Mouse (Mus musculus) forebrain, embryonic 16.5 days (tissue): ENCODE results near the gene Dyrk3. TPM values are rescaled to one million over a fixed set of nuclear protein-coding genes. Genes with fewer than 3 reads are reported as not detected.

Source experiments
- ATAC-seq: fragments of 200-750 bp; cut with Nextera tagmentation; 2 replicates; pipeline ENCODE4 v1.8.0; 2017; ENCODE audit warnings: mild to moderate bottlenecking, moderate library complexity
- H3K27ac ChIP-seq: fragments of 300-500 bp; sonication (generic); 2 replicates; pipeline ENCODE4 v1.5.1; 2014; ENCODE audit warnings: low read length, control low read depth
- H3K27me3 ChIP-seq: fragments of 300-500 bp; sonication (generic); replicated peaks from 2 replicates; pipeline ENCODE4 v1.6.1; 2014; ENCODE audit warnings: low read length; ENCODE audit not compliant: control insufficient read depth, insufficient read depth
- H3K36me3 ChIP-seq: fragments of 300-500 bp; sonication (generic); 2 replicates; pipeline ENCODE4 v1.6.1; 2014; ENCODE audit not compliant: control insufficient read depth, insufficient read depth
- H3K4me1 ChIP-seq: fragments of 300-500 bp; sonication (generic); replicated peaks from 2 replicates; pipeline ENCODE4 v1.6.1; 2014; ENCODE audit warnings: low read length; ENCODE audit not compliant: control insufficient read depth, insufficient read depth
- H3K4me2 ChIP-seq: fragments of 300-500 bp; sonication (generic); 2 replicates; pipeline ENCODE4 v1.6.1; 2014; ENCODE audit warnings: mild to moderate bottlenecking, low read length, control low read depth
- H3K4me3 ChIP-seq: fragments of 300-500 bp; sonication (generic); replicated peaks from 2 replicates; pipeline ENCODE4 v1.5.1; 2014; ENCODE audit warnings: mild to moderate bottlenecking, low read length, control low read depth
- H3K9ac ChIP-seq: fragments of 300-500 bp; sonication (generic); replicated peaks from 2 replicates; pipeline ENCODE4 v1.6.1; 2014; ENCODE audit warnings: low read depth, low read length, control low read depth
- H3K9me3 ChIP-seq: fragments of 300-500 bp; sonication (generic); 2 replicates; pipeline ENCODE4 v1.6.1; 2016; ENCODE audit warnings: low read length; ENCODE audit not compliant: control insufficient read depth
- WGBS: fragments of 180-500 bp; shearing (Covaris S2); extraction: QIAGEN DNeasy Blood & Tissue Kit; methylation state at CpG from one replicate; pipeline ENCODE4 v1.1.7; 2014; 5-methylcytosine and 5-hydroxymethylcytosine counted together
- polyA plus RNA-seq: library from polyadenylated mRNA; unstranded; fragments of >200 nt; fragmentation: Nextera tagmentation; extraction: Ambion mirVana; gene quantifications from 2 replicates; pipeline ENCODE4 v1.2.1, GENCODE M21; 2015

Gene Dyrk3
- polyA plus RNA-seq, 1 experiment from 2014 or later = 19.5 TPM

DNA sequence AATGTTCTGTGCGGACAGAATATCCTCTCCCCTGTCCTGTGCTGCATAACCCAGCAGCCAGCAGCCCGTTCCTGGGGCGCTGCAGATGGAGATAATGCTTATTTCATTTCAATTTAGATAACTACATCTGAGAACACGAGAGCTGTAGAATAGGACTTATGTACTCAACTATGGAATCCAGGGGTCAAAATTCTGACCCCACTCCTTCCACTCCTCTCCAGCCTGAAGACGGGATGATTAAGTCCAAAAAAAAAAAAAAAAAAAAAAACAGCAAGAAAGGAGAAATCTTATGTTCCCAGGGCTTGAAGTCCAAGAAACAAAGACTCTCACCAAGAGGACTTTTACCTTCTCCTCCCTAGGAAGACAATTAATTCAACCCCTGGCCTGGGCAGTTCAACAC lies 55.0 kb downstream of the Dyrk3 start:
- Histone ChIP-seq H3K27me3 (no peaks in the 10 kb centered on the region), H3K27ac (no peak overlapping the region), H3K4me2 (no peak overlapping the region), H3K4me1 (peaks cover 55% of the 10 kb centered on the region), H3K9me3 (no peaks in the 10 kb centered on the region), H3K36me3 (no peaks in the 10 kb centered on the region), H3K4me3 (no peak overlapping the region), H3K9ac (no peak overlapping the region)
- 89% methylated on average over 5 of the region's 5 CpGs for WGBS
- no peak for ATAC-seq

DNA sequence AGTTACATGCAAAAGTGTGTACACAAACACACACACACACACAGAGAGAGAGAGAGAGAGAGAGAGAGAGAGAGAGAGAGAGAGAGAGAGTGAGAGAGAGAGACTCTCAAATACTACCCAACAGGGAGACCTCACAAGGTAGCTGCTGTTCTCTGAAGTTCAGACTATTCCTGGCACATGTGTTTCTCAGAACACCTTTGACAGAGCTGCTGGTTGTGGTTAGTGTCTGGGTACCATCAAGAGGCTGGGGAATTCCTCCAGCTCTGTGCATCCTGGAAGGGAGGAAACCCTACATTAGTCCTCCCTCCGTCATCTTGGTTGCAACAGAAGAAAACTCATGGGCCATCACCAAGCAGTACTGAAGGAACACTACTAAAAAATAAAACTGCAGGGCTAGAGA lies 57.5 kb downstream of the Dyrk3 start:
- no peak overlapping the region for H3K4me3 ChIP-seq
- no peaks in the 10 kb centered on the region for H3K27me3 ChIP-seq
- H3K4me1 ChIP-seq = peaks cover 46% of the 10 kb centered on the region
- 94% methylated on average over 1 of the region's 1 CpGs for WGBS
- ATAC-seq = no peak
- no peak overlapping the region for H3K27ac ChIP-seq
- no peak overlapping the region for H3K9ac ChIP-seq
- H3K9me3 ChIP-seq = no peaks in the 10 kb centered on the region
- no peak overlapping the region for H3K4me2 ChIP-seq
- H3K36me3 ChIP-seq = no peaks in the 10 kb centered on the region

DNA sequence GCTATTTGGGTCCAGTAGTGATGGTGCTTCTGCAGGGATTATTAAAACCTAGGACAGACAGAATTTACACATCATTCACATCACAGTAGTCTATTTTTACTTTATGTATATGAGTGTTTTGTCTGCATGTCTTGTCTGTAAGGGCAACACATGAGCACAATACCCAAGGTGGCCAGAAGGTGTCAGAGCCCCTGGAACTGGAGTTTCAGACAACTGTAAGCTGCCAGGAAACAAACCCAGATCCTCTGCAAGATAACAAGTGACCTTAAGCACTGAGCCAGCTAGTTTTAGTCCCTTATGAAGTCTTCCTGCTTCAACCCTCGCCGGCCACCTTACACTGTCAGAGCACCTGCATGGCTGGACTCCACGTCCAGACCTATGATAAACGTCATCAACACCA lies 58.4 kb downstream of the Dyrk3 start:
- peak overlapping the region; percentile 83 for H3K27ac ChIP-seq
- no peaks in the 10 kb centered on the region for H3K36me3 ChIP-seq
- WGBS = 72% methylated on average over 4 of the region's 4 CpGs

DNA sequence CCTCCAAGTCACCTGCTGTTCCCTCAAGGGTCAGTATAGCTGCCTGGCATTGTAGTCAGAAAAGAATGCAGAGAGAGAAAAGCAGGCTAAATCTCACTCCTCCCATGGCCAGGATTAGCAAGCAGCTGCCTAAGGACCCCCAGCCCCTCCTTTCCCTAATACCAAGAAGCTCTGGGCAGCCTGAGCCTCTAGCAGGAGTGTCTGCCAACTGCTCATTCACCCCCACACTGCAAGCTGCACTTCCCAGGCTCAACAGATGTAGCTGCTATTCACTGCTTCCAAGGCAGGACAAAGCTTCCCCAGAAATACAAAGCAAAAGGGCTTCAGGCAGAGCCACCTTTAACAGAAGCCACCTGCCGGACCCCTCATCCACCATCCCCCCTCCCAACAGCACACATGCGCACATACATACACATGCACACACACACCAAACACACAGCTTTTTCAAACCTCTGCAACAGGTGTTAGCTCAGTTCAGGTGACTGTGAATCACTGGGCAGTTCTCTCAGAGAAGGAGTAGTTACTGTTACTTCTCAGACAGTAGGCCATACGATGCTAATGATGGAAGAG lies 59.3 kb downstream of the Dyrk3 start:
- no peaks in the 10 kb centered on the region for H3K36me3 ChIP-seq
- H3K9me3 ChIP-seq = no peaks in the 10 kb centered on the region
- peak overlapping the region; percentile 83 for H3K27ac ChIP-seq
- WGBS = 13% methylated on average over 3 of the region's 3 CpGs
- no peak overlapping the region for H3K4me3 ChIP-seq
- peak overlapping the region; percentile 12; the same call in 1 of the 2 replicates for H3K4me2 ChIP-seq
- no peak overlapping the region for H3K9ac ChIP-seq
- no peaks in the 10 kb centered on the region for H3K27me3 ChIP-seq
- H3K4me1 ChIP-seq = peaks cover 55% of the 10 kb centered on the region
- ATAC-seq = peak; percentile 95

More for the DNA sequence above, 58.4 kb downstream of the Dyrk3 start:
- Histone ChIP-seq H3K4me2 (no peak overlapping the region), H3K4me1 (peaks cover 51% of the 10 kb centered on the region), H3K4me3 (no peak overlapping the region), H3K9me3 (no peaks in the 10 kb centered on the region), H3K27me3 (no peaks in the 10 kb centered on the region), H3K9ac (no peak overlapping the region)
- ATAC-seq = no peak

Other genes starting within 250 kb of the Dyrk3 start
- gene Il20, start 226.9 kb downstream of the Dyrk3 start, polyA plus RNA-seq = not detected in 2 replicates
- not detected in 2 replicates for gene Il19, start 198.2 kb downstream of the Dyrk3 start, polyA plus RNA-seq
- gene Il10, start 118.5 kb downstream of the Dyrk3 start, polyA plus RNA-seq = 0.16 TPM in 1 of 2 replicates, not detected in the other
- 19.9 and 23.0 TPM in 2 replicates for gene Mapkapk2, start 40.5 kb downstream of the Dyrk3 start, polyA plus RNA-seq
- 64.1 and 64.4 TPM in 2 replicates for gene Eif2d, start 14.8 kb upstream of the Dyrk3 start, polyA plus RNA-seq
- 1.9 and 2.5 TPM in 2 replicates for gene Rassf5, start 106.9 kb upstream of the Dyrk3 start, polyA plus RNA-seq
- 0.40 and 0.91 TPM in 2 replicates for gene Ikbke, start 141.3 kb upstream of the Dyrk3 start, polyA plus RNA-seq